Mouse (Mus musculus) heart, embryonic 13.5 days (tissue): ENCODE data around the gene Kctd21. TPM values are rescaled to one million over a fixed set of nuclear protein-coding genes. Genes with fewer than 3 reads are reported as not detected.

Source experiments
- ATAC-seq: fragments of 200-750 bp; cut with Nextera tagmentation; 2 replicates; pipeline ENCODE4 v1.8.0; 2017; ENCODE audit warnings: moderate TSS enrichment; ENCODE audit not compliant: insufficient number of reproducible peaks, low FRiP score, low TSS enrichment; ENCODE audit errors: extremely low read depth
- H3K27ac ChIP-seq: fragments of 300-500 bp; sonication (generic); replicated peaks from 2 replicates; pipeline ENCODE4 v1.5.1; 2015; ENCODE audit warnings: moderate library complexity, mild to moderate bottlenecking, inconsistent platforms
- H3K27me3 ChIP-seq: fragments of 300-500 bp; sonication (generic); replicated peaks from 2 replicates; pipeline ENCODE4 v1.6.1; 2015; ENCODE audit warnings: mild to moderate bottlenecking, inconsistent platforms
- H3K36me3 ChIP-seq: fragments of 300-500 bp; sonication (generic); 2 replicates; pipeline ENCODE4 v1.6.1; 2015; ENCODE audit warnings: mild to moderate bottlenecking, inconsistent platforms
- H3K4me1 ChIP-seq: fragments of 300-500 bp; sonication (generic); 2 replicates; pipeline ENCODE4 v1.6.1; 2015; ENCODE audit warnings: inconsistent platforms
- H3K4me2 ChIP-seq: fragments of 300-500 bp; sonication (generic); 2 replicates; pipeline ENCODE4 v1.6.1; 2015; ENCODE audit warnings: inconsistent platforms, mild to moderate bottlenecking, moderate library complexity
- H3K4me3 ChIP-seq: fragments of 300-500 bp; sonication (generic); 2 replicates; pipeline ENCODE4 v1.5.1; 2015; ENCODE audit warnings: moderate library complexity, mild to moderate bottlenecking, inconsistent platforms
- H3K9ac ChIP-seq: fragments of 300-500 bp; sonication (generic); 2 replicates; pipeline ENCODE4 v1.6.1; 2015; ENCODE audit warnings: inconsistent platforms, mild to moderate bottlenecking, moderate library complexity
- H3K9me3 ChIP-seq: fragments of 300-500 bp; sonication (generic); 2 replicates; pipeline ENCODE4 v1.6.1; 2016; ENCODE audit warnings: inconsistent platforms
- WGBS: fragments of 180-500 bp; shearing (Covaris S2); methylation state at CpG from one replicate; pipeline ENCODE4 v1.1.7; 2015; ENCODE audit warnings: mixed read lengths; 5-methylcytosine and 5-hydroxymethylcytosine counted together
- polyA plus RNA-seq: library from polyadenylated mRNA; unstranded; fragments of >200 nt; fragmentation: Nextera tagmentation; extraction: Ambion mirVana; gene quantifications from 2 replicates; pipeline ENCODE4 v1.2.1, GENCODE M21; 2015

Kctd21 gene
- polyA plus RNA-seq, 1 experiment from 2014 or later = 3.4 TPM

DNA sequence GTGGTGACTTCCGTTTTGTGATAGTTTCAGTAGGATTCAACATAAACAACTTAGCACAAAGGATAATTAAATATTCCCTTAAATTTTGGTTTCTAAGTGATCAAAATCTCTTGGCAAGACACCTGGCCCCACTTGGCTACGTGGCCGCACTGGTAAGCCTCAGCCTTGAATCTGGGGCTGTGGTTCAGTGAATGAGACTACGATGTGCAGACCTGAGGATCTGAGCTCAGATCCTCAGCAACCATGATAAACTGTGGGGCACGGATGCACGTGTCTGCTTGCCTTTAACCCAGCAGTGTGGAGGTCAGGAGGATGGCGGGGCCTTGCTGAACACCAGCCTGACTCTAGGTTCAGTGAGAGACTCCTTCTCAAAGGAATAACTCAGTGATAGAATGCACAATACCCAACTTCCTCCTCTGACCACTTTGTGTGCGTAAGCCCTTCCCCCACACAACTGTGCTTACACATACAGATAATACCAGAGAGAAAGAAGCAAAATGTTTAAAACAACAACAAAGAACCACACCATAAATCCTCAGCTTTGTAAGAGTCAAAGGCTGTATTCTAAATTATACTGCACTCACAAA lies 55.5 kb downstream of the Kctd21 start:
- ATAC-seq = no peak
- Histone ChIP-seq H3K27ac (no peak overlapping the region), H3K9me3 (no peaks in the 10 kb centered on the region), H3K9ac (no peak overlapping the region), H3K4me1 (no peaks in the 10 kb centered on the region), H3K36me3 (peaks cover 94% of the 10 kb centered on the region), H3K4me3 (no peak overlapping the region), H3K27me3 (no peaks in the 10 kb centered on the region), H3K4me2 (no peak overlapping the region)
- WGBS = 89% methylated on average over 8 of the region's 8 CpGs

DNA sequence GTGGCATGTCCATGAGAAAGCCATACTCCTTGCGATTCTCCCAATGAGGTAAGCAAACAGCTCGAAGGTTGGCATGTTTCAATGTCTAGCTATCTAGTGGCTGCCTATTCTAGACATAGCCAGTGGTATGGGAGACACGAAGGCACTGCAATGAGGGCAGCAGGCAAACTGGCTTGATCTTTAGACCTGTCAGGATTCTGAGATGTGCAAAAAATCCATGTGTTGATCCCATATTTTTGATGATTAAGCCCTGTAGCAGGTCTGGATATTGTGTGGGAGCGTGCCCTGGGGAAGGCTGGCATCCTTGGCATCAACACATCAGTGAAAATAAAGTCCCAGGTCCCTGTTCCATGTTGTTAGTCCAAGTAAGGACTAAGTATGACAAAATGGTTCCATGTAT lies 56.4 kb downstream of the Kctd21 start:
- Histone ChIP-seq H3K9ac (no peak overlapping the region), H3K4me1 (no peaks in the 10 kb centered on the region), H3K9me3 (no peaks in the 10 kb centered on the region), H3K4me3 (no peak overlapping the region), H3K4me2 (no peak overlapping the region), H3K27ac (no peak overlapping the region), H3K27me3 (no peaks in the 10 kb centered on the region), H3K36me3 (peaks cover 93% of the 10 kb centered on the region)
- no peak for ATAC-seq
- WGBS = 94% methylated on average over 4 of the region's 4 CpGs

DNA sequence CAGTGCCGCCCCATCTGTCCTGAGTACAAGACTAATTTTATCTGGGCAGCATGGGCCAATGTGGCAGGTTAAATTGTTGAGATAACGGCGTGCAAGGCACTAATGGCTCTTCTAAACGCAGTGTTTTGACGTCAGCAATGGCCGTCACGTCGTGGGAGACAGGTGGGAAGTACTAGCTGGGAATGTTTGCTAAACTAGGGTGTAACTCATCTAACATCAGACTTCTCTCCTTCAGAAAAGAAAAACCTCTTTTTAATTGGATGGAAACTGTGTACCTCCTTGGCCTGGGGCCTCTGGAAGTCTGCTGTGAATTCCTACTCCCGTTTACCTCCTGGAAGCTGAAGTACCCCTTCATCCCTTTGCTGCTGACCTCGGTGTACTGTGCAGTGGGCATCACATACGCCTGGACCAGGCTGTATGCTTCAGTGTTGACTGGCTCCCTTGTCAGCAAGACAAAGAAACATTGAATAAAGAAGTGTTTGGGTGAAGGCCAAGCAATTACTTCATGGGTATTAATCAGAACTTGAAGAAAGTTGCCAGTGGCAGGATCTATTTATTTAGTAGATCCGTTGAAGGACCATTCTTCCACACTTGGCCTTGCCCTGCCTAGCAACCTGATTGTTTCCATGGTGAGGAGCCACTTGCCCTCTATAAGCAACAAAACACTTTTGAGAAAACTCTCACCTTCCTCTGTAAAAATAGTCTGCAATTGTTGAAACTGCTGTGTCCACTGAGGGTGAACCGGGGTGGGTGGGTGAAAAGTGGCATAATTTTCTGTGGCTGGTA lies 59.4 kb downstream of the Kctd21 start:
- Histone ChIP-seq H3K27ac (no peak overlapping the region), H3K9ac (no peak overlapping the region), H3K9me3 (no peaks in the 10 kb centered on the region), H3K4me2 (no peak overlapping the region), H3K27me3 (no peaks in the 10 kb centered on the region), H3K4me1 (no peaks in the 10 kb centered on the region), H3K36me3 (peaks cover 63% of the 10 kb centered on the region), H3K4me3 (no peak overlapping the region)
- no peak for ATAC-seq
- WGBS = 78% methylated on average over 13 of the region's 13 CpGs

DNA sequence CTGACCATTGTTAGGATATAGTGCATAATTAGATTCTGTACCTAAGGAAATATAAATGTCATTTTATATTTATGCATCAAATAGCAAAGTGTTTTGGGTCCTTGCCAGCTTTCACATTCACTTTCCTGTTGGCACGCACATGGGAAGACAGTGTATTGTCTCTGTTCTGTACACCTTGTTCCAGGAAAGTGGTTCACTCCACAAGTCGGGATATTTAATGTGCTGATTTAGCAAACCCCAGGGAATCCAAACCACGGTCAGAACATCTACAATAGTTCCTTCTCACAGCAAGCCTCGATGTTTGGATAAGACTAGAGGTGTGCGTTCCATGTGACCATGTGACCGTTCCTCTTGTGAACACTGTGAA lies 59.9 kb downstream of the Kctd21 start:
- Histone ChIP-seq H3K4me2 (no peak overlapping the region), H3K27ac (no peak overlapping the region)
- 79% methylated on average over 6 of the region's 6 CpGs for WGBS

DNA sequence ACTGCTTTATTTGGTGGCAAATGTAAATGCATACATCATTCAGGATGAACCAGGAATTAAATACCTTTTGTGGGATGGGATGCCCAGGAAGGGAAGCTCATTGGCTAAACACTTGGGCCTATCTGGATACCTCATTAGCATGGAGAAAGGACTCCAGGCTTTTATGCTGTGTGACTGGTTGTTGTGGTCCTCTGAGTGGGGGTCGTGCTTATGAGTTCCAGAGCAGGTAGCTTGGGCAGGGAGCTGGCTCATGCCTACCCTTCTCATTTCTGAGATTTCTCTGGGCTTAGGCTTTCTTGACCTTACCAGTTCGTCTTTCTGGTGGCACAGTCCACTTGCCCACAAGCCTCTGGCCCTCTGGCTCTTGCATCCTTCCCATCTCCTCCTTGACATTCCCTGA lies 62.2 kb downstream of the Kctd21 start:
- Histone ChIP-seq H3K4me3 (no peak overlapping the region), H3K9ac (no peak overlapping the region), H3K4me1 (no peaks in the 10 kb centered on the region; the same call in 1 of the 2 replicates), H3K36me3 (peaks cover 36% of the 10 kb centered on the region), H3K27ac (no peak overlapping the region), H3K9me3 (no peaks in the 10 kb centered on the region), H3K4me2 (no peak overlapping the region), H3K27me3 (no peaks in the 10 kb centered on the region)
- 63% methylated on average over 2 of the region's 2 CpGs for WGBS
- ATAC-seq = no peak

More for the DNA sequence above, 59.9 kb downstream of the Kctd21 start:
- H3K9ac ChIP-seq = no peak overlapping the region
- H3K4me1 ChIP-seq = no peaks in the 10 kb centered on the region
- no peaks in the 10 kb centered on the region for H3K9me3 ChIP-seq
- no peaks in the 10 kb centered on the region for H3K27me3 ChIP-seq
- H3K36me3 ChIP-seq = peaks cover 58% of the 10 kb centered on the region
- no peak overlapping the region for H3K4me3 ChIP-seq
- ATAC-seq = no peak

DNA sequence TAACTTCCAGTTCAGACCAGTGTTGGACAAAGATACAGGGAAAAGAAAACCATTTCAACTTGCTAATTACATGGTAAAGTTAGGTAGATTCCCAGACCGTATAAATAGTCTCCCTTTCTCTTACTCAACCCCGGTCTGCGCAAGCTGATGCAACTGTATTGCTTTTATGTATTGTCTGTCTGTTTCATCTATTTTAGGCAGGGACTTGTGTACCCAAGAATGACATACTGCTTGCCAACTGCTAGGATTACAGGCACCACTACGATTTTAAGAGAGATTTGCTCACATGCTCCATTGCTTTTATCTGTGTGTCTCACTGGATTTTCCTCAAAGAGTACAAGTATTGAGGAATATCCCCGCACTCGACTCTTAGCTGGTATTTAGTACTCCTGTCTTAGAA lies 66.8 kb downstream of the Kctd21 start:
- ATAC-seq = no peak

More for the DNA sequence above, 66.8 kb downstream of the Kctd21 start:
- H3K4me2 ChIP-seq = no peak overlapping the region
- 87% methylated on average over 6 of the region's 6 CpGs for WGBS
- H3K4me3 ChIP-seq = no peak overlapping the region
- H3K9me3 ChIP-seq = no peaks in the 10 kb centered on the region
- H3K27me3 ChIP-seq = no peaks in the 10 kb centered on the region
- H3K9ac ChIP-seq = no peak overlapping the region
- peaks cover 22% of the 10 kb centered on the region for H3K4me1 ChIP-seq
- no peak overlapping the region for H3K27ac ChIP-seq
- H3K36me3 ChIP-seq = peaks cover 24% of the 10 kb centered on the region

Other genes starting within 250 kb of the Kctd21 start
- 0.96 TPM in 2 replicates for gene Usp35, start 307 bp upstream of the Kctd21 start, polyA plus RNA-seq
- gene Alg8, start 39.3 kb downstream of the Kctd21 start, polyA plus RNA-seq = 29.1 and 33.7 TPM in 2 replicates
- gene Ndufc2, start 67.7 kb downstream of the Kctd21 start, polyA plus RNA-seq = 469 and 539 TPM in 2 replicates
- gene Thrsp, start 85.4 kb downstream of the Kctd21 start, polyA plus RNA-seq = 0.42 and 1.0 TPM in 2 replicates
- gene Kctd14, start 119.0 kb downstream of the Kctd21 start, polyA plus RNA-seq = 1.4 TPM in 2 replicates
- gene Ints4, start 148.6 kb downstream of the Kctd21 start, polyA plus RNA-seq = 30.1 and 32.4 TPM in 2 replicates
- gene Aamdc, start 247.2 kb downstream of the Kctd21 start, polyA plus RNA-seq = 36.4 and 39.7 TPM in 2 replicates
- gene Rsf1, start 247.6 kb downstream of the Kctd21 start, polyA plus RNA-seq = 11.2 and 14.0 TPM in 2 replicates